ENCODE assay signal across 30 mouse cellular contexts in genomic region chr7:82346706-82347105, GRCm38 (mm10). TPM values are rescaled to one million over a fixed set of nuclear protein-coding genes. Genes with fewer than 3 reads are reported as not detected.
"Had no signal": no experiment of that assay in that cellular context is flagged by ENCODE, and none has a peak within 500 bp of the region (broad histone marks: within the 10 kb centered on the region; RNA-seq: fewer than 3 reads in every experiment).

No protein-coding gene starts in this region.

- H3K4me2 ChIP-seq: embryonic facial prominence, embryonic 12.5 days; embryonic facial prominence, embryonic 13.5 days; embryonic facial prominence, embryonic 15.5 days; forebrain, embryonic 12.5 days; forebrain, embryonic 13.5 days; forebrain, embryonic 15.5 days had no signal

- H3K36me3 ChIP-seq: embryonic facial prominence, embryonic 10.5 days; embryonic facial prominence, embryonic 12.5 days; embryonic facial prominence, embryonic 13.5 days; embryonic facial prominence, embryonic 15.5 days; forebrain, embryonic 10.5 days; forebrain, embryonic 12.5 days; forebrain, embryonic 15.5 days had no signal

- ATAC-seq: forebrain, embryonic 13.5 days; forebrain, embryonic 14.5 days; forebrain, embryonic 15.5 days; forebrain, embryonic 16.5 days; forebrain, postnatal 0 days had no signal

- H3K4me3 ChIP-seq: embryonic facial prominence, embryonic 10.5 days; embryonic facial prominence, embryonic 12.5 days; embryonic facial prominence, embryonic 13.5 days; embryonic facial prominence, embryonic 15.5 days; erythroblast, embryonic 14.5 days; forebrain, embryonic 10.5 days; forebrain, embryonic 12.5 days; forebrain, embryonic 13.5 days; forebrain, embryonic 15.5 days; gastrocnemius, adult 2 months; heart, adult 2 months had no signal

- H3K27ac ChIP-seq: embryonic facial prominence, embryonic 10.5 days; embryonic facial prominence, embryonic 12.5 days; embryonic facial prominence, embryonic 13.5 days; embryonic facial prominence, embryonic 15.5 days; forebrain, embryonic 10.5 days; forebrain, embryonic 12.5 days; forebrain, embryonic 13.5 days; forebrain, embryonic 15.5 days; gastrocnemius, adult 2 months; heart, adult 2 months had no signal

- H3K27me3 ChIP-seq: embryonic facial prominence, embryonic 12.5 days; embryonic facial prominence, embryonic 13.5 days; forebrain, embryonic 12.5 days; forebrain, embryonic 13.5 days; forebrain, embryonic 15.5 days had no signal

- DNase-seq: cerebellum, adult 2 months; cerebellum, adult 8-10 months; cerebellum, adult 9-10 months; cerebellum, adult 9-11 months; cerebellum, postnatal 10 days; cerebellum, postnatal 14 days; cerebellum, postnatal 25 days; cerebellum, postnatal 36 days; embryo, embryonic 11 days; forebrain, postnatal 0 days; gastrocnemius, adult 2 months; gastrocnemius, postnatal 10 days; gastrocnemius, postnatal 14 days; gastrocnemius, postnatal 25 days; gastrocnemius, postnatal 36 days; heart, adult 18-20 months; heart, adult 2 months had no signal

- H3K9ac ChIP-seq: embryonic facial prominence, embryonic 12.5 days; embryonic facial prominence, embryonic 13.5 days; embryonic facial prominence, embryonic 15.5 days; forebrain, embryonic 12.5 days; forebrain, embryonic 13.5 days; forebrain, embryonic 15.5 days; forebrain, postnatal 0 days had no signal

- H3K9me3 ChIP-seq: embryonic facial prominence, embryonic 10.5 days; embryonic facial prominence, embryonic 12.5 days; embryonic facial prominence, embryonic 13.5 days; embryonic facial prominence, embryonic 15.5 days; forebrain, embryonic 10.5 days; forebrain, embryonic 12.5 days; forebrain, embryonic 13.5 days; forebrain, embryonic 15.5 days had no signal

- H3K4me1 ChIP-seq: embryonic facial prominence, embryonic 12.5 days; forebrain, embryonic 10.5 days; forebrain, embryonic 12.5 days; forebrain, embryonic 13.5 days; forebrain, embryonic 15.5 days had no signal

RNA-seq across cellular contexts. Expression of gene Adamtsl3, which starts 11.2 kb away (rescaled TPM):
- total RNA-seq: common myeloid progenitor, adult 5-6 weeks; granulocyte monocyte progenitor cell, adult 5-6 weeks had no signal
- polyA plus RNA-seq: erythroblast, embryonic 14.5 days; forebrain, embryonic 10.5 days had no signal
